Mouse (Mus musculus): ENCODE measurements at regions not wholly inside any gene's neighbourhood (a gene's known extent, or its start where the extent isn't known, plus 50 kb on each side); places are given as distances from the start of the nearest gene placed in this dataset.

DNA sequence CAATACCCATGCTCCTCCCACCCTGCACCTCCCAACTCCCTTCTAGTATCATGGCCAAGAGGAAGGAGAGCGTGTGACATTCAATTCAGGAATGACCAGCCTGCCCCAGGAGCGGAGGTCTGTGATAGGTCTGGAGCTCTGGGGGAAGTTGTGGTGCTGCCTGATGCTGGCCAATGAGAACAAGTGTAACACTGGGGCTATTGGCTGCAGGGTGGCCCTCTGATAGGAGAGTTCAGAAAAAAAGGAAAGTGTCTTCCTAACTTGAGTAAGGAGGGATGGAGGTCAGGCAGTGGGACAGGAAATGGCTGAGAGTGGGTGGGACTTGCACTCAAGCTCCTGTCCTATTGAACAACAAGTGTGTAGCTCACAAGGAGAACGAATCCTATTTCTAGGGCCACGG lies 111.7 kb upstream of the Rcn1 start:
- Histone ChIP-seq H3K9me3 (no peaks in the 10 kb centered on the region; the same call in 1 of the 2 replicates), H3K36me3 (no peaks in the 10 kb centered on the region), H3K4me3 (no peak overlapping the region), H3K27ac (no peak overlapping the region), H3K4me1 (replicated peaks) (peaks cover 5% of the 10 kb centered on the region; the same call in 1 of the 2 replicates), H3K27me3 (ENCODE audit: insufficient read depth, poor library complexity, severe bottlenecking) (peaks cover 30% of the 10 kb centered on the region)
- DNase-seq (ENCODE audit: low spot score): no peak
- WGBS: 94% methylated on average over 4 of the region's 4 CpGs

DNA sequence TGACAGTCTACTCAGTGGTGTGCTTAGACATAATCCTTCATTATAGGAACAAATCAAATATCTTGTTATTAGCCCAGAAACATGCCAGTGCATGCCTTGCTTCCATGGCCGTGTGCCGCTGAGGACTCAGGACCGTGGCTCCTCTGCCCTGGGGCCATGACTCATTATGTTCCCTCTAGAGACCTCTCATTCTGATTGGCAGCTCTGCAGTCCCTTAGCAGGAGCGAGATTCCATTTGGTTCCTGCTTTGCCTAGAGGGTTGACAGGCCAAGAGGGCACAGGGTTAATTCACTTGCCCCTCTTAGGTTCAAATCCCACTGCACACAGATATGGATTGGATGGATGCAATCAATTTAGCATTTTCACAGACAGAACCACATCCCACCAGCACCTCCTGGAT lies 112.6 kb upstream of the Rcn1 start:
- Histone ChIP-seq H3K9me3 (no peaks in the 10 kb centered on the region; the same call in 1 of the 2 replicates), H3K27ac (no peak overlapping the region), H3K4me3 (no peak overlapping the region), H3K4me1 (replicated peaks) (peaks cover 13% of the 10 kb centered on the region), H3K36me3 (no peaks in the 10 kb centered on the region), H3K27me3 (ENCODE audit: insufficient read depth, poor library complexity, severe bottlenecking) (peaks cover 30% of the 10 kb centered on the region)
- no peak for DNase-seq (ENCODE audit: low spot score)
- 57% methylated on average over 4 of the region's 4 CpGs for WGBS

DNA sequence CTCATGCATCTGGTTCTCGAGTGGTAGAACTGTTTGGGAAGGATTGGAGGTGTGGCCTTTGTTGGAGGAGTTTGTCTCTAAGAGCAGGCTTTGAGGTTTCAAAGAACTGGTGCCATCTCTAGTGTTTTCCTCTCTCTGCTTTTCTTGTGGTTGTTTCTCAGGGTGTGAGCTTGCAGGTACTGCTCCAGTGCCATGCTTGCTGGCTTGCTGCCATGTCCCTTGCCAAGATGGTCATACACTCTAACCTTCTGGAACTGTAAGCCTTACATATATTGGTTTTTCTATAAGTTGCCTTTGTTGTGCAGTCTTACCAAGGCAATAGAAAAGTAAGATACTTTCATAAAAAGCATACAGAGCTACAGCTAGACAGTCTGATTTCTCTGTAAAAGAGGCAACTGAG lies 115.1 kb upstream of the Rcn1 start:
- Histone ChIP-seq H3K27me3 (ENCODE audit: insufficient read depth, poor library complexity, severe bottlenecking) (peaks cover 48% of the 10 kb centered on the region), H3K9me3 (no peaks in the 10 kb centered on the region; the same call in 1 of the 2 replicates)
- WGBS: 86% methylated on average over 1 of the region's 1 CpGs

DNA sequence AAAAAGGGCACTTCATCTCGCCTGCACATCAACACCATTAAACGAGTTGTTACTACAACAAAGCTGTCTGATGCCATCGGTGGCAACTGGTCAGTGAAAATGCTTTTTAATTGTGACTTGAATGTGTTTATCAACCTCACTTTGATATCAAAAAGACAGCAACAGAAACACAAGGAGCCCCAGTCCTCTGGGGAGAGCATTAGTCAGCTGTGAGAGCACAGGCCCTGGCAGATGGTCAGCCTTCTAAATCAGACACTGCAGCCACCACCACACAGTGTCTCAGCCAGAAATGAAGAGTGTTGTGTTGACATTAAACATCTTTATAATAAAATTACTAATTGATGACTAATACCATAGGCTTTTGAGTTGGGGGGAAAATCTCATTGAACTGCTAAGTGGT lies 115.8 kb upstream of the Rcn1 start:
- H3K4me1 ChIP-seq (replicated peaks): peaks cover 20% of the 10 kb centered on the region
- no peaks in the 10 kb centered on the region for H3K36me3 ChIP-seq
- WGBS: 77% methylated on average over 3 of the region's 3 CpGs
- H3K9me3 ChIP-seq: no peaks in the 10 kb centered on the region; the same call in 1 of the 2 replicates
- no peak for DNase-seq (ENCODE audit: low spot score)
- H3K27me3 ChIP-seq (ENCODE audit: insufficient read depth, poor library complexity, severe bottlenecking): peaks cover 48% of the 10 kb centered on the region
- H3K4me3 ChIP-seq: no peak overlapping the region
- H3K27ac ChIP-seq: no peak overlapping the region

More for the DNA sequence above, 115.1 kb upstream of the Rcn1 start:
- Histone ChIP-seq H3K4me3 (no peak overlapping the region), H3K36me3 (no peaks in the 10 kb centered on the region), H3K4me1 (replicated peaks) (peaks cover 20% of the 10 kb centered on the region), H3K27ac (no peak overlapping the region)
- DNase-seq (ENCODE audit: low spot score): no peak

DNA sequence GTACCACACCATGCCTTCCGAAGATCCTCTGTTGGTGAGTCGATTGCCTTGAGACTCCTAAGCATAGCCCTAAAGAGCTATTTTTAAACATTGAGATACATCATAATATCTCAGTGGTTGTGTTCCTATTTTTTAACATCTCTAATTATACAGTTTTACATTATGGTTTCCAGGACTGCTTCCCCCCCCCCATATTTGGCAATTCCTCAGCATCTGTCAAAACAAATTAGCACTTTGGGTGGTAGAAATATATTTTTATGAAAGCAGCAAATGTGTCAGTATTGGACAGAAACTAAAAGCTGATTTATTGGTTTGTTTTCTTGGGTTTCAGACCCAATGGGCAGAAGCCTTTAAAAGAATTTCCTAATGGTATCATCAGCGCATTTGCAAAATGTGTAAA lies 116.2 kb upstream of the Rcn1 start:
- WGBS: 84% methylated on average over 3 of the region's 3 CpGs
- DNase-seq (ENCODE audit: low spot score): no peak

DNA sequence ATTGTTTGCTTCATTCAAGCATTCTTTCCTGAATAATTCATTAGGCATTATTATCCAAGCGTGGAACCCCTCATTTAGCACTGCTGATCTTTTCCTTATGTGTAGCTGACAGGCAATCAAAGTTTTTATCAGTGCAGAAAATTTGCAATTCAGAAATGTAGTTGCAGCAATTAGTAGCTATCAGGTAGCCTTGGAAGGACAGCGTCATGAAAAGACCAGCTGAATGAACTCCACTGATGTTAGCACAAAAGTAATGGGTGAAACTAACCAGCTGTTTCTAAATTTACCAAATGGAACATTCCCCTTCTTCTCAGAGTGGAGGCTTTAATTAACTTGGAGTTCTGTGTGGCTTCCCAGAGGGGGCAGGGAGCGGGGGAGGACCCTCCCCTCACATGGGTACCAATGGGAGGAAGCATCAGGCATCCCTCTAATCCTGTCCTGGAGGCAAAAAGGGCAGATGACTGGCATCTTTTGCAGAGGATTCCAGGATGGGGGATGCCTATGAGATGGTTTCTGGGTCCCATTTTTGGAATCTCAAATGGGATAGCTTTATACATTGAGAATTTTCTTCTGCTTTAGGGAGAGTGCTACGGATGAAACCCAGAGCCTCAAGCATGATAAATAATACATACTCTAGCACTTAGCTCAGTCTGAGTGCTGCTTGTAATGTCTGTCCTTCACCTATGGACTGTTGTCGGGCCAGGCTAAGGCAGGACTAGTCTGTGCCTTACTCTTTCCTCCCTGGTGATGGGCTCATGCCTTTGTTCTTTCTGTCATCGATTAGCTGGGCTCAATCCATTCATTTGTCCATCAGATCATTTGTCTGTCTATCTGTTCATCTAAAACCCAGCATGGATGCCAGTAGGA lies 117.4 kb upstream of the Rcn1 start:
- Histone ChIP-seq H3K36me3 (no peaks in the 10 kb centered on the region), H3K4me3 (no peak overlapping the region), H3K27me3 (ENCODE audit: insufficient read depth, poor library complexity, severe bottlenecking) (peaks cover 59% of the 10 kb centered on the region), H3K4me1 (replicated peaks) (peaks cover 22% of the 10 kb centered on the region), H3K9me3 (no peaks in the 10 kb centered on the region; the same call in 1 of the 2 replicates), H3K27ac (no peak overlapping the region; the same call in 1 of the 2 replicates)
- peak; percentile 20 for DNase-seq (ENCODE audit: low spot score)
- 49% methylated on average over 6 of the region's 6 CpGs for WGBS

More for the DNA sequence above, 116.2 kb upstream of the Rcn1 start:
- no peak overlapping the region for H3K27ac ChIP-seq
- H3K27me3 ChIP-seq (ENCODE audit: insufficient read depth, poor library complexity, severe bottlenecking): peaks cover 52% of the 10 kb centered on the region
- peaks cover 20% of the 10 kb centered on the region for H3K4me1 ChIP-seq (replicated peaks)
- H3K36me3 ChIP-seq: no peaks in the 10 kb centered on the region
- no peak overlapping the region for H3K4me3 ChIP-seq
- no peaks in the 10 kb centered on the region; the same call in 1 of the 2 replicates for H3K9me3 ChIP-seq

DNA sequence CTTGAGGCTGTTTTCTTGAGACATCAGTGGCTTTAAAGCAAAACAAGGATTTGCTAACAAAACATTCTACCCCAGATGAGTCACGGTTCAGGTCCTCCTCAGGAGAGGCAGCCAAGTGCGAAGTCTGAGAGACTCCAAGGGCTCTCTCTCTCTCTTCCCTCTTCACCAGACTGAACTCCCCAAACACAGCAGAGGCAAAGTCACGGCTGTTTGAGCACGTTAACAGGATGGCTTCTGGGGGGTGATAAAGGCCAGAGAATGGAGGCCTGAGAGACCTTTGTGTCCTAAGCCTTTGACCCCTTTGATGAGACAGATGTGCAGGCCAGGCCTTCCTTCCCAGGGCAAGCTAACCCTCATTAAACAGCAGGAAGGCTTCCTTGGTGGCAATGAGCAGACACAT lies 122.7 kb upstream of the Rcn1 start:
- 8% methylated on average over 4 of the region's 4 CpGs for WGBS
- DNase-seq (ENCODE audit: low spot score): no peak
- no peak overlapping the region for H3K27ac ChIP-seq
- H3K4me1 ChIP-seq (replicated peaks): peaks cover 43% of the 10 kb centered on the region
- H3K9me3 ChIP-seq: no peaks in the 10 kb centered on the region
- H3K27me3 ChIP-seq (ENCODE audit: insufficient read depth, poor library complexity, severe bottlenecking): peaks cover 88% of the 10 kb centered on the region
- no peak overlapping the region for H3K4me3 ChIP-seq
- no peaks in the 10 kb centered on the region for H3K36me3 ChIP-seq

DNA sequence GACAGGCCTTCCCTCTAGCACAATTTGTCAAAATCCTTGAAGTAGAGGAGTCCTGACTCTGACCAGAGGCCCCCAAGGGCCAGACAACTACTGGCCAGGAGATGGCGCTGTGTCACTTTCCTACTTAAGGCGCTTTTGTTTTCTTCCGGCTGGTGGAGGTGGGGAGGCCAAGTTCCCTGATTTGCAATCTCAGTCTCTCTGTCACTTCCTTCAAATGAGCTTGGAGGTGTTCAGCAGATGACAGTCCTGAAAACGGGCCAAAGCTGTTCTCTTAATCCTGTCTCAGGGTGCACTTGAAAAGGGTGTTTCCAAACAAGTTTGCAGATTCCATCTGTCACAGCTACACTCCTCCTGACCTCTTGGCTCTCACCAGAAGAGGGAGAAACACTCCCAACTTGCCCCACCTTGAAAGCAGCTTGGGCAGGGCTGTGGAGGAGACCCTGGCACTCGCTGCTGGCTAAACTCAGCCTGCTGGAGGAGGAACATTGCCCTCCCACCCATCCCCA lies 124.2 kb upstream of the Rcn1 start:
- H3K27ac ChIP-seq: no peak overlapping the region
- H3K4me3 ChIP-seq: no peak overlapping the region
- H3K36me3 ChIP-seq: no peaks in the 10 kb centered on the region
- peaks cover 38% of the 10 kb centered on the region for H3K4me1 ChIP-seq (replicated peaks)
- no peaks in the 10 kb centered on the region for H3K9me3 ChIP-seq
- DNase-seq (ENCODE audit: low spot score): peak; percentile 75
- peaks cover 86% of the 10 kb centered on the region for H3K27me3 ChIP-seq (ENCODE audit: insufficient read depth, poor library complexity, severe bottlenecking)
- WGBS: 4% methylated on average over 5 of the region's 5 CpGs

DNA sequence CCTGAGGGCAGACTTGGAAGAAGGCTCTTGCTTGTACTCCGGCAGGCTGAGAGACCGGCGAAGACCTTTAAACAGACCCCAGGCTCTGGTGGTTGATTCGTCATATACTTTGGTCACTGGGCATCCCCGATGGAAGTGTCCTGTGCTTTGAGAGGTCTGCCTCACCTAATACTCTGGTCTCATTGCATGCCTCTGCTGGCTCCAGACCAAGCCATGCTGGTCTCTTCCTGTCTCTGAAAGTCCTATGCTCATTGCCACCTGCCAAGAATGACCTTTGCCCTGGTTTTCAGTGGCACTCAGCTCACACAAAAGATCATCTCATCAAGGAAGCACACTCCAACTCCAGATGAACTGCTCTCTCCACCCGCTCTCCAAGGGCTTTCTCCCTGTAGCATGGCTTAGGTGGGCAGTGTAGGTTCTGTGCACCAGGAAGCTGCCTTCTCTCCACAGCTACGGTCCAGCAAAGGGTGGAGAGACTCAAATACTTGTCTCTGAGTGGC lies 126.0 kb upstream of the Rcn1 start:
- peaks cover 72% of the 10 kb centered on the region for H3K27me3 ChIP-seq (ENCODE audit: insufficient read depth, poor library complexity, severe bottlenecking)
- 0 out of 2 replicates have a peak overlapping the region, but pooled peaks have one; percentile 17 for H3K27ac ChIP-seq
- no peak for DNase-seq (ENCODE audit: low spot score)
- WGBS: 73% methylated on average over 7 of the region's 7 CpGs
- no peak overlapping the region for H3K4me3 ChIP-seq
- H3K9me3 ChIP-seq: no peaks in the 10 kb centered on the region
- H3K36me3 ChIP-seq: no peaks in the 10 kb centered on the region
- peaks cover 38% of the 10 kb centered on the region for H3K4me1 ChIP-seq (replicated peaks)

DNA sequence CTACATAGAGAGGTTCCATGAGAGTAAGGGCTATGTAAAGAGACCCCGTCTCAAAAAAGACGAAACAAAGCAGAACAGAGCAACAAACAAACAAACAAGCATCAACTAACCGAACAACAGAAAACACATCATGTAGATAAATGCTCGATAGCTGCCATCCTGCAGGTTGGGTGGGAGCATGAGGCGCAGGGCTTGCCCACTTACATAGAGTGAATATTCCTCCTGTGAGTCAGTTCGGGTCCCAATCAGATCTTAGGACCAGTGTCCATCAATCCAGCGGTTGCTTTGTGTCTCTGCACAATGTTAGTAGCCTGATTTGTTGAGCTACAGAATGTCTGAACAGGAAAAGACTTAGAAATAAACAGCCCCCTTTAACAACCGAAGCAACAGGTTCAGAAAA lies 129.4 kb upstream of the Rcn1 start:
- H3K27ac ChIP-seq: no peak overlapping the region
- no peak for DNase-seq (ENCODE audit: low spot score)
- H3K27me3 ChIP-seq (ENCODE audit: insufficient read depth, poor library complexity, severe bottlenecking): peaks cover 48% of the 10 kb centered on the region
- no peaks in the 10 kb centered on the region for H3K9me3 ChIP-seq
- no peak overlapping the region for H3K4me3 ChIP-seq
- no peaks in the 10 kb centered on the region for H3K36me3 ChIP-seq
- WGBS: 90% methylated on average over 8 of the region's 8 CpGs
- H3K4me1 ChIP-seq (replicated peaks): peaks cover 17% of the 10 kb centered on the region

DNA sequence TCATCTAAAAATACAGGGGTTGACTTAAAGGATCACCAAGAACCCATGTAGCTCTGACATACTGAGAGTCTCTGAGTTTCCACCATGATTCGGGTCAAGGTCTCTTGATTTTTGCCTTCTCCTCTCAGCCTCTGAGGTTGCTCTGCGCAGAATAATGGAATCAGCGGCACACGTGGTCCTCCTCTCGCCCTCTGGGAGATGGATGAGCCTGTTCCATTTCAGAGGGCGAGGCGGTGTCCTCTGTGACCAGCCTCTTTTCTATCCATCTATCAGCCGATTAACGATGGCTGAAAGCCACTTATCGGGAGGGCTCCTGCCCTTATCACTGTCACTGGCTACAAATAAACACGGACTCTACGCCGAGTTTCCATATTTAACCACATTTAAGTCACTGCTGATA lies 124.6 kb upstream of the Pax6 start:
- H3K27ac ChIP-seq: no peak overlapping the region
- no peaks in the 10 kb centered on the region for H3K4me1 ChIP-seq (replicated peaks)
- no peaks in the 10 kb centered on the region for H3K27me3 ChIP-seq (ENCODE audit: insufficient read depth, poor library complexity, severe bottlenecking)
- H3K4me3 ChIP-seq: no peak overlapping the region
- WGBS: 88% methylated on average over 13 of the region's 13 CpGs
- DNase-seq (ENCODE audit: low spot score): no peak
- no peaks in the 10 kb centered on the region for H3K9me3 ChIP-seq
- H3K36me3 ChIP-seq: no peaks in the 10 kb centered on the region

DNA sequence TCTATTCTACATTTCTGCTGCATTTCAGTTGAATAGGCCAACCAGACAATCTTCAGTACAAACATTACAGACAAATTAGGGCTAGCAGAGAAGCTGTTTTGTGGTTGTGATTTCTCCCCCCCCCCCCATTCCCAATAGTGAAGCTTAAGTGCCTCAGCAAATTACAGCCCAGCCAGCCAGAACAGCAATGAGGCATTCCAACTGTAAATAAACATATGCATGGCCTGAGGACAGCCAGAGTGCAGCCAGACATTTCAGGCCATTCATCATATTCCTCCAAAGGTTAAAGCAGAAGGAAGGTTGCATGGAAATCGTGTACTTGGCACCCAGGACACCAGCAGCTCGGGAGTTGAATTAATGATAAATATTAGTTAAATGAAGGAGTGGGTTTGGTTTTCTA lies 116.6 kb upstream of the Pax6 start:
- no peaks in the 10 kb centered on the region for H3K4me1 ChIP-seq (replicated peaks)
- no peaks in the 10 kb centered on the region for H3K9me3 ChIP-seq
- H3K4me3 ChIP-seq: no peak overlapping the region
- H3K27ac ChIP-seq: no peak overlapping the region
- WGBS: 82% methylated on average over 2 of the region's 2 CpGs
- no peaks in the 10 kb centered on the region for H3K27me3 ChIP-seq (ENCODE audit: insufficient read depth, poor library complexity, severe bottlenecking)
- H3K36me3 ChIP-seq: no peaks in the 10 kb centered on the region
- DNase-seq (ENCODE audit: low spot score): no peak

DNA sequence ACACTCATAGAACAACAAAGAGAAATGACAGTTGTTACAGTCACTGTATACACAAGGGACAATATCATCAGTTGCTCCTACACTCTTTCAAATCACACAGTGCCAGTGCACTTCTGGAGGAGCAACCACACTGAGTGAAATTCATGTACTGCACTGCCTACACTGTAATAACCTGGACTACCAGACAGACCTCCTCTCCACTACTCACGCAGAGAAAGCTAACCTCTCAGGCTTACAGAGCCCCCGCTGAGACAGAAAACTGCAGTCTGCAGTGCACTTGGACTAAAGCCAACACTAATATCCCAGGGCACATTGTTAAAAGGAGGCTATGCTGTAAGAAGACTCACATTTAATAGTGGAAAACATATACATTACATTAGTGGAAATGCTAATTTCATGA lies 81.9 kb upstream of the Pax6 start:
- H3K4me1 ChIP-seq (replicated peaks): no peaks in the 10 kb centered on the region
- no peaks in the 10 kb centered on the region for H3K9me3 ChIP-seq
- WGBS: 58% methylated on average over 2 of the region's 2 CpGs
- no peak for DNase-seq (ENCODE audit: low spot score)
- H3K4me3 ChIP-seq: no peak overlapping the region
- H3K27me3 ChIP-seq (ENCODE audit: insufficient read depth, poor library complexity, severe bottlenecking): 0 out of 2 replicates have a peak, but pooled peaks cover 4% of the 10 kb centered on the region
- no peaks in the 10 kb centered on the region for H3K36me3 ChIP-seq
- no peak overlapping the region for H3K27ac ChIP-seq

Measured in hindbrain, embryonic 10.5 days (tissue).